Mouse (Mus musculus): ENCODE results near the gene Vrtn.

The Vrtn gene

GRCm38 (mm10) chr12:84689051-84689450 is 48.2 kb downstream of the Vrtn start:
- no peak for DNase-seq (ENCODE audit: low read depth)

- DNase-seq (ENCODE audit: low read depth) = no peak
Observed at GRCm38 (mm10) chr12:84691347-84691746, 50.5 kb downstream of the Vrtn start.

- no peak for DNase-seq (ENCODE audit: low read depth)
Observed at GRCm38 (mm10) chr12:84692141-84692540, 51.3 kb downstream of the Vrtn start.

- DNase-seq (ENCODE audit: low read depth) = peak; percentile 60
Observed at GRCm38 (mm10) chr12:84698319-84699081, 57.7 kb downstream of the Vrtn start, which contains the start of gene Syndig1l. Gene Syndig1l (minus strand): TSS chr12:84698831.
